Mouse (Mus musculus) left cerebral cortex, postnatal 36 days (tissue): ENCODE data around the gene Coq3. TPM values are rescaled to one million over a fixed set of nuclear protein-coding genes. Genes with fewer than 3 reads are reported as not detected.

Source experiments
- total RNA-seq, 2 experiments: library from RNA; stranded (reverse); gene quantifications; 2 replicates each; pipeline ENCODE4 v1.2.3; 2021

Gene Coq3
- total RNA-seq, 2 experiments from 2014 or later = 11.3 to 14.0 TPM

Other genes starting within 250 kb of the Coq3 start
- gene Prdm13, start 193.7 kb upstream of the Coq3 start, total RNA-seq = not detected
- gene Ccnc, start 152.0 kb upstream of the Coq3 start, total RNA-seq = 10 to 100 TPM; 28.8 to 38.9 TPM
- gene Usp45, start 112.5 kb upstream of the Coq3 start, total RNA-seq = 10 to 100 TPM; 49.4 to 54.4 TPM
- 10 to 100 TPM; 21.1 to 23.1 TPM for gene Tstd3, start 112.5 kb upstream of the Coq3 start, total RNA-seq
- gene Pnisr, start 32.1 kb upstream of the Coq3 start, total RNA-seq = 100 to 1,000 TPM; 123 to 247 TPM
- 10 to 100 TPM; 72.7 to 75.4 TPM for gene Faxc, start 51.7 kb downstream of the Coq3 start, total RNA-seq